In the genomic region with DNA sequence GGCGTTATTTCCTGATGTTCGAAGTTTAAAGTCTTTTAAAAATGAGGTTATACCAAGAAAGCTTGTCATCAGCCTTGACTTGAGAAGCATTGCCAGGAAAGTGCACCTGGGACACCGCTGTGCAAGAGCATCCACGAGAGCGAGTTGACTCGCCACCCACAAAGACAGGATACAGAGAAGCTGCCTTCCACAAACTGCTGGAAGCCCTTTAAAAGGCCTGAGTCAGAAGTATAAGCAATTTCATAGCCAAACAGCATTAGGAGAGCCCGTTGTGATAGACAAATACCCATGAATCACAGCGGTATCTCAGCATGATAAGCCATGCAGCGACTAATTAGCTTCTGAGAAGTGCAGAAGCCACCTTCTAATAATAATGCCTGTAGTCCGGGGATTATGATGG, we compare ENCODE assay signal across 23 mouse cellular contexts. TPM values are rescaled to one million over a fixed set of nuclear protein-coding genes. Genes with fewer than 3 reads are reported as not detected.
"Had no signal": no experiment of that assay in that cellular context is flagged by ENCODE, and none has a peak within 500 bp of the region (broad histone marks: within the 10 kb centered on the region; RNA-seq: fewer than 3 reads in every experiment).

No protein-coding gene starts in this region.

- H3K36me3 ChIP-seq: heart, embryonic 13.5 days; heart, embryonic 15.5 days; limb, embryonic 10.5 days; limb, embryonic 12.5 days had no signal

- H3K9me3 ChIP-seq: heart, embryonic 13.5 days; heart, embryonic 15.5 days; limb, embryonic 10.5 days; limb, embryonic 12.5 days had no signal

- H3K27me3 ChIP-seq: heart, embryonic 13.5 days; heart, embryonic 15.5 days; limb, embryonic 12.5 days had no signal

- H3K9ac ChIP-seq: heart, embryonic 13.5 days; heart, embryonic 15.5 days; hindbrain, embryonic 14.5 days; limb, embryonic 12.5 days had no signal

- ATAC-seq: hindbrain, postnatal 0 days; intestine, embryonic 16.5 days had no signal

- H3K4me3 ChIP-seq: heart, adult 2 months; heart, embryonic 13.5 days; heart, embryonic 15.5 days; layer of hippocampus, adult 2 months; left cerebral cortex, adult 2 months; limb, embryonic 10.5 days; limb, embryonic 12.5 days had no signal

- H3K27ac ChIP-seq: heart, adult 2 months; heart, embryonic 13.5 days; heart, embryonic 15.5 days; hindbrain, embryonic 14.5 days; hindbrain, postnatal 0 days; layer of hippocampus, adult 2 months; left cerebral cortex, adult 2 months; limb, embryonic 10.5 days; limb, embryonic 12.5 days had no signal

- H3K4me2 ChIP-seq: heart, embryonic 11.5 days; heart, embryonic 13.5 days; heart, embryonic 15.5 days; hindbrain, embryonic 14.5 days; limb, embryonic 12.5 days; liver, embryonic 11.5 days had no signal

- H3K4me1 ChIP-seq: heart, embryonic 15.5 days; limb, embryonic 10.5 days; limb, embryonic 12.5 days had no signal

- DNase-seq: gastrocnemius, postnatal 14 days; gastrocnemius, postnatal 36 days; heart, adult 2 months; heart, postnatal 14 days; heart, postnatal 36 days; kidney, adult 11 months; kidney, adult 2 months; kidney, postnatal 10 days; kidney, postnatal 25 days; kidney, postnatal 4 days; liver had no signal

RNA-seq across cellular contexts. Expression of gene Slc2a13, which starts 48.6 kb away (rescaled TPM):
- total RNA-seq: hematopoietic stem cell, adult 5-6 weeks had no signal
